Mouse (Mus musculus) adrenal gland, postnatal 14 days (tissue): ENCODE measurements at regions not wholly inside any gene's neighbourhood (a gene's known extent, or its start where the extent isn't known, plus 50 kb on each side); places are given as distances from the start of the nearest gene placed in this dataset.

Experiments
- DNase-seq: peaks from one replicate; pipeline ENCODE4 v3.0.0; 2021; ENCODE audit warnings: mixed read lengths

GRCm38 (mm10) chr8:128156221-128156620 lies 202.2 kb upstream of the Nrp1 start:
- DNase-seq: no peak

- DNase-seq: no peak
Observed at GRCm38 (mm10) chr8:128162857-128163256, 195.5 kb upstream of the Nrp1 start.

GRCm38 (mm10) chr8:128164976-128165375 lies 193.4 kb upstream of the Nrp1 start:
- DNase-seq: no peak

- DNase-seq: no peak
Observed at GRCm38 (mm10) chr8:128165591-128165990, 192.8 kb upstream of the Nrp1 start.

GRCm38 (mm10) chr8:128166097-128166496 lies 192.3 kb upstream of the Nrp1 start:
- no peak for DNase-seq

GRCm38 (mm10) chr8:128168819-128169218 lies 189.6 kb upstream of the Nrp1 start:
- no peak for DNase-seq

GRCm38 (mm10) chr8:128171116-128171515 lies 187.3 kb upstream of the Nrp1 start:
- DNase-seq: peak; percentile 27

- no peak for DNase-seq
Observed at GRCm38 (mm10) chr8:128180214-128180613, 178.2 kb upstream of the Nrp1 start.

- no peak for DNase-seq
Observed at GRCm38 (mm10) chr8:128183081-128183480, 175.3 kb upstream of the Nrp1 start.

- DNase-seq: no peak
Observed at GRCm38 (mm10) chr8:128188321-128188720, 170.1 kb upstream of the Nrp1 start.

- no peak for DNase-seq
Observed at GRCm38 (mm10) chr8:128193293-128193887, 165.0 kb upstream of the Nrp1 start.

- DNase-seq: no peak
Observed at GRCm38 (mm10) chr8:128200815-128201214, 157.6 kb upstream of the Nrp1 start.

GRCm38 (mm10) chr8:128201635-128202034 lies 156.8 kb upstream of the Nrp1 start:
- DNase-seq: no peak

GRCm38 (mm10) chr8:128202158-128202886 lies 156.1 kb upstream of the Nrp1 start:
- no peak for DNase-seq

- no peak for DNase-seq
Observed at GRCm38 (mm10) chr8:128204803-128205202, 153.6 kb upstream of the Nrp1 start.

GRCm38 (mm10) chr8:128207138-128207537 lies 151.3 kb upstream of the Nrp1 start:
- no peak for DNase-seq

GRCm38 (mm10) chr8:128210761-128211160 lies 147.6 kb upstream of the Nrp1 start:
- no peak for DNase-seq

- DNase-seq: no peak
Observed at GRCm38 (mm10) chr8:128212223-128212622, 146.2 kb upstream of the Nrp1 start.

GRCm38 (mm10) chr8:128214256-128214655 lies 144.1 kb upstream of the Nrp1 start:
- peak; percentile 19 for DNase-seq

- no peak for DNase-seq
Observed at GRCm38 (mm10) chr8:128218886-128219285, 139.5 kb upstream of the Nrp1 start.

- peak; percentile 76 for DNase-seq
Observed at GRCm38 (mm10) chr8:128219539-128219938, 138.9 kb upstream of the Nrp1 start.

GRCm38 (mm10) chr8:128223092-128223491 lies 135.3 kb upstream of the Nrp1 start:
- no peak for DNase-seq

GRCm38 (mm10) chr8:128223522-128223921 lies 134.9 kb upstream of the Nrp1 start:
- no peak for DNase-seq

- no peak for DNase-seq
Observed at GRCm38 (mm10) chr8:128225123-128225522, 133.3 kb upstream of the Nrp1 start.
